Mouse (Mus musculus) stomach, postnatal 0 days (tissue): Measurements from ENCODE around the gene Tm4sf20. TPM values are rescaled to one million over a fixed set of nuclear protein-coding genes. Genes with fewer than 3 reads are reported as not detected.

Source experiments
- ATAC-seq: fragments of 200-750 bp; cut with Nextera tagmentation; 2 replicates; pipeline ENCODE4 v1.8.0; 2017; ENCODE audit not compliant: low FRiP score, low TSS enrichment
- DNase-seq: peaks from one replicate; pipeline ENCODE4 v3.0.0-alpha.2; 2016; ENCODE audit warnings: low spot score
- H3K27ac ChIP-seq: fragments of 300-500 bp; sonication (generic); replicated peaks from 2 replicates; pipeline ENCODE4 v1.5.1; 2014; ENCODE audit warnings: mild to moderate bottlenecking, control low read depth
- H3K27me3 ChIP-seq: fragments of 300-500 bp; sonication (generic); 2 replicates; pipeline ENCODE4 v1.6.1; 2014; ENCODE audit warnings: low read length; ENCODE audit not compliant: control insufficient read depth, insufficient read depth
- H3K36me3 ChIP-seq: fragments of 300-500 bp; sonication (generic); 2 replicates; pipeline ENCODE4 v1.6.1; 2014; ENCODE audit warnings: low read length, mixed read lengths; ENCODE audit not compliant: control insufficient read depth, insufficient read depth
- H3K4me1 ChIP-seq: fragments of 300-500 bp; sonication (generic); replicated peaks from 2 replicates; pipeline ENCODE4 v1.6.1; 2014; ENCODE audit warnings: antibody characterized with exemption; ENCODE audit not compliant: control insufficient read depth, insufficient read depth
- H3K4me2 ChIP-seq: fragments of 300-500 bp; sonication (generic); replicated peaks from 2 replicates; pipeline ENCODE4 v1.6.1; 2014; ENCODE audit warnings: low read depth, mild to moderate bottlenecking, control low read depth, moderate library complexity
- H3K4me3 ChIP-seq: fragments of 300-500 bp; sonication (generic); 2 replicates; pipeline ENCODE4 v1.5.1; 2014; ENCODE audit warnings: low read depth, low read length, control low read depth
- H3K9ac ChIP-seq: fragments of 300-500 bp; sonication (generic); 2 replicates; pipeline ENCODE4 v1.6.1; 2014; ENCODE audit warnings: mild to moderate bottlenecking, low read length, control low read depth, mixed read lengths
- H3K9me3 ChIP-seq: fragments of 300-500 bp; sonication (generic); 2 replicates; pipeline ENCODE4 v1.6.1; 2016; ENCODE audit warnings: low read length; ENCODE audit not compliant: control insufficient read depth
- CTCF ChIP-seq: IDR thresholded peaks from 2 replicates; pipeline ENCODE4 v1.5.1; 2016; ENCODE audit warnings: antibody characterized with exemption, low read depth, mild to moderate bottlenecking, moderate library complexity
- EP300 ChIP-seq: optimal IDR thresholded peaks from 2 replicates; pipeline ENCODE3; 2016; ENCODE audit warnings: antibody characterized with exemption
- WGBS: fragments of 180-500 bp; shearing (Covaris S2); extraction: QIAGEN DNeasy Blood & Tissue Kit; methylation state at CpG from one replicate; pipeline ENCODE4 v1.1.7; 2014; 5-methylcytosine and 5-hydroxymethylcytosine counted together
- polyA plus RNA-seq: library from polyadenylated mRNA; unstranded; fragments of >200 nt; fragmentation: Nextera tagmentation; extraction: Ambion mirVana; gene quantifications from 2 replicates; pipeline ENCODE4 v1.2.1, GENCODE M21; 2015

Gene Tm4sf20
- polyA plus RNA-seq, 1 experiment from 2014 or later: 1.0 TPM

DNA sequence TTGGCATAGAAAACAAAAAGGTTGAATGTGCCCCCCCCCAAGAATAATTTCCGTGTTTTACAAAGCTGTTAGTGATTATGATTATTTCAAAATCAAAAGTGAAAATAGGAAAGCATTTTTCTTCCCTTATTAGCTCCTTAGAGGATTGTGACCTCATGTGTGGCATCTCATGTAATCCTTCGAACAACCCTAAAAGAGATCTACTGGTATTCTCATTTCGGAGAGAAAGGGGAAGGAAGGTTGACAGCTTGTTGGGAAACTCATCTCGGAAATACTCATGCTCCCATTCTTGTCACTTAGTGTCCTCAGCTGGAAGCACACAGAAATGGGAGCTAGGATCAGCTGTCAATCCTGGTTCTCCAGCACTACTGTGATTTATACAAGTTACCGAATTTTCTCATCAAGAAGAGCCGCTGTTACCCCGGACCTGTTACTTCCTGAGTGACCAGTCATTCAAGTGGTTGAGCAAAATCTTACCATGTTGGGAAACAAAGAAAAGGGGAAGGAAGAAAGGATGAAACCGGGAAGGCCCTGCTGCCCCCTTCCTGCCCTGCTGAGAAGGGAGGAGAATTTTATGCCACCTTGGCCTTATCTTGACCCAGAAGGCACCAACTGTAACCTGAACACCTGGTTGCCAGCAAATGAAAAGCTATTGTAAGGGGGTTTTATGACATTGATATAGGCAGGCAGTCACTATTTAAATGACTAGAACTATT, 6.6 kb downstream of the Tm4sf20 start:
- 86% methylated on average over 8 of the region's 8 CpGs for WGBS
- DNase-seq (no peak), ATAC-seq (no peak)
- 0 out of 2 replicates have a peak, but pooled peaks cover 2% of the 10 kb centered on the region for H3K36me3 ChIP-seq
- no peaks in the 10 kb centered on the region for H3K9me3 ChIP-seq
- no peak overlapping the region for H3K27ac ChIP-seq
- H3K4me3 ChIP-seq: no peak overlapping the region
- H3K4me1 ChIP-seq: no peaks in the 10 kb centered on the region
- no peak overlapping the region for H3K4me2 ChIP-seq
- H3K27me3 ChIP-seq: no peaks in the 10 kb centered on the region
- TF ChIP-seq EP300 (no peak), CTCF (no peak)
- no peak overlapping the region for H3K9ac ChIP-seq

DNA sequence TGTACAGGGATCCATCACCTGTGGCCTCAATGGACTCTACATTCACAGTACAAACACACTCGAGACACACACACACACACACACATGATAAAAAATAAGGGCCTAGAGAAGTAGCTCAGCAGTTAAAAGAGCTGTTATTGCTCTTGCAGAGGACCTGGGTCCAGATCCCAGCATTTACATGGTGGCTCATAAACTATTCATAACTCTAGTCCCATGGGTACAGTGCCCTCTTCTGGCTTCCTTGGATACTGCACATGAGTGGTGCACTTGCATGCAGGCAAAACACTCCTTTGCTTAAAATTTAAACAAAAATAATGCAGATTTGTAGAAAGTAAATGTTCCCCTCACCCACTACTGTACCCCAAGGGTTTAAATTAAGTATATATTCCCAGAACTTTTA, 8.7 kb downstream of the Tm4sf20 start:
- Histone ChIP-seq H3K4me1 (no peaks in the 10 kb centered on the region), H3K9ac (no peak overlapping the region), H3K9me3 (no peaks in the 10 kb centered on the region), H3K27me3 (no peaks in the 10 kb centered on the region), H3K4me2 (no peak overlapping the region), H3K4me3 (no peak overlapping the region), H3K27ac (no peak overlapping the region), H3K36me3 (0 out of 2 replicates have a peak, but pooled peaks cover 2% of the 10 kb centered on the region)
- no peak for TF ChIP-seq EP300
- peak; percentile 58 for TF ChIP-seq CTCF
- DNase-seq: no peak
- WGBS: 86% methylated on average over 1 of the region's 1 CpGs
- no peak for ATAC-seq

DNA sequence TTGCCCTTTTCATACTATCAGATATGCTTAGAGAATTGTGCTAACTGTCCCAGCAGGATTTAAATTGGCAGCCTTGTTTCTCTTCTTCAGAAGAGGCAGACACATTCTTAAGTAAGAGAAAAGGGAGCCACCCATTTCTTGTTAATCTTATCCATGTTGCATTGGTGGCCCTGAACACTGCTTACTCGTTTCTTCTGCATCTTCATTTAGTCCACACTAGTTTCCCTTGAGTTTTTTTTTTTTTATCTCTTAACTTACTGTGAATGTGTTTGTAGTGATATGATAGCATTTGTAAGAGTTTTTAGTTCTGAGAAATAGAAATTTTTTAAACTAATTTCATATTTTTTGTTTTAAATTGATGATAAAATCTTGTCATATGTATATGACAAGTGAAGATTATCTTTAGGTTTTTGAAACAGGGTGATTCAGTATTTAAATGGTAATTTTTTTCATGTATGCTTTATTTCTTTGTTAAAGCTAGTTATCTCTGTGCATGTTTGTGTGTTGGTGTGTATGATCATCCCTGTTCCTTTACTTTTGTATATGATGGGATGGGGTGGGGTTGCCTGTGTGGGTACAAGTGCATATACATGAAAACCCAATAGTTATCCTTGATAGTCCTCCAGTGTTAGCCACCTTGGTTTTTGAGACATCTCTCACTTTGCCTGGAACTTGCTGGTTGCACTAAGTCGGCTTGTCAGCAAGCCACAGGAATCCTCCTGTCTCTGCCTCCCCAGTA, 20.4 kb downstream of the Tm4sf20 start:
- Histone ChIP-seq H3K9ac (no peak overlapping the region), H3K36me3 (no peaks in the 10 kb centered on the region), H3K9me3 (no peaks in the 10 kb centered on the region), H3K4me3 (no peak overlapping the region), H3K27ac (no peak overlapping the region), H3K4me2 (no peak overlapping the region), H3K4me1 (no peaks in the 10 kb centered on the region), H3K27me3 (no peaks in the 10 kb centered on the region)
- ATAC-seq (no peak), DNase-seq (no peak)
- TF ChIP-seq CTCF (no peak), EP300 (no peak)
- 81% methylated on average over 2 of the region's 2 CpGs for WGBS

DNA sequence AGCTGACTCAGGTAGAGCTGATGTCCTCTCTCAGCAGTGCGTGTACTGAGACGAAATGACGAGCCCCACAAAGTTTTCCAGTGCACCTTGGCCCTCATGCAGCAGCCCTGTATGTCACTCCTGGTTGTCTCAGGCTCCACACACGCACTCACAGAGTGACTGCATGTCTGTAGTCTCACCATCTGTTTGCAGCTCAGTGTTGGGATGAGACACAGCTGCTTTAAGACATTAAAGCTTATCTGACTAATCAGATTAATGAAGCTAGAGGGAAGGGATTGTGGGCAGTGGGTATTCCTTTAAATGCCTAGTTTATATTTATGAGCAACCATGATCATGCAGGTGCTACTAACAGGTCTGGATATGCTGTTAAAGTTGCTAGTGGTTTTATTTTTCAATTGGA, 21.9 kb downstream of the Tm4sf20 start:
- Histone ChIP-seq H3K4me3 (no peak overlapping the region), H3K27me3 (no peaks in the 10 kb centered on the region), H3K9me3 (no peaks in the 10 kb centered on the region), H3K4me1 (no peaks in the 10 kb centered on the region), H3K36me3 (no peaks in the 10 kb centered on the region; the same call in 1 of the 2 replicates), H3K9ac (no peak overlapping the region), H3K27ac (no peak overlapping the region), H3K4me2 (no peak overlapping the region)
- DNase-seq: no peak
- no peak for TF ChIP-seq CTCF
- TF ChIP-seq EP300: no peak
- WGBS: 84% methylated on average over 4 of the region's 4 CpGs
- ATAC-seq: no peak

DNA sequence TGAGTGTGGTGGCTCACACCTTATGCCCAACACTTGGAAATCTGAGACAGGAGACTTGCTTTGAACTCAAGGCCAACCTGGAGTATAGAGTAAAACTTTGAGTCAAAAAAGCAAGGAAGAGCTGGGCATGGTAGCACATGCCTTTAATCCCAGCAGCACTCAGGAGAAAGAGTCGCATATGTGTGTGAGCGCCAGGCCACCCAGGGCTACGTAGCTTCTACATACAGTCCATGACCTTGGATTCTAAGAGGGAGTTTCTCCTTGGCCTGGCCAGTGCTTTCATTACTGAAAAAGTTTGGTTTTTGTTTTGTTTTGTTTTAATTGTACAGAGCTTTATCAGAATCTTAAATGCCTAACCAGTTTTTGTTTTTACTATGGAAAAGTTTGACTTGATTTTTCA, 24.3 kb downstream of the Tm4sf20 start:
- H3K27ac ChIP-seq: no peak overlapping the region
- H3K36me3 ChIP-seq: no peaks in the 10 kb centered on the region; the same call in 1 of the 2 replicates
- DNase-seq (no peak), ATAC-seq (no peak)
- H3K4me1 ChIP-seq: no peaks in the 10 kb centered on the region
- 67% methylated on average over 3 of the region's 3 CpGs for WGBS
- H3K4me2 ChIP-seq: no peak overlapping the region
- TF ChIP-seq EP300 (no peak), CTCF (no peak)
- no peaks in the 10 kb centered on the region for H3K27me3 ChIP-seq
- H3K4me3 ChIP-seq: no peak overlapping the region
- H3K9ac ChIP-seq: no peak overlapping the region
- no peaks in the 10 kb centered on the region for H3K9me3 ChIP-seq

DNA sequence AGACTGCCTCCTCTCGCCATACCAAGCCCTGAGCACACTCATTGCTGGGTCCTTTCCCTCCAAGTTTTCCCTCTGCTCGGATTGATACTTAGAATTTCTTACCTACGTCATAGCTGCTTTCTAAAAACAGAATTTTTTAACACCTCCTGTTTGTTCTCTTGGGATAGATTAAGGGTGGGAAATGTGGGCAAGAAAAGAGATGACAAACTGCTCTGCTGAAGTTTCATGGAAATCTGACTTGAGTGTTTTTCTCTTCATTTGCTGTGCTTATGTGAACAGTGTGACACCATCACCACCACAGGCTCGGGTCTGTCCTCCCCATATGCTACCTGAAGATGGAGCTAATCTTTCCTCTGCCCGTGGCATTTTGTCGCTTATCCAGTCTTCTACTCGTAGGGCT, 26.7 kb downstream of the Tm4sf20 start:
- Histone ChIP-seq H3K4me3 (no peak overlapping the region), H3K36me3 (peaks cover 3% of the 10 kb centered on the region; the same call in 1 of the 2 replicates), H3K4me2 (no peak overlapping the region), H3K9ac (no peak overlapping the region), H3K27me3 (no peaks in the 10 kb centered on the region), H3K9me3 (no peaks in the 10 kb centered on the region), H3K27ac (no peak overlapping the region), H3K4me1 (no peaks in the 10 kb centered on the region)
- ATAC-seq (no peak), DNase-seq (no peak)
- TF ChIP-seq CTCF (no peak), EP300 (no peak)
- WGBS: 85% methylated on average over 7 of the region's 7 CpGs
